8 mouse cellular contexts compared by ENCODE assay signal in the genomic region with DNA sequence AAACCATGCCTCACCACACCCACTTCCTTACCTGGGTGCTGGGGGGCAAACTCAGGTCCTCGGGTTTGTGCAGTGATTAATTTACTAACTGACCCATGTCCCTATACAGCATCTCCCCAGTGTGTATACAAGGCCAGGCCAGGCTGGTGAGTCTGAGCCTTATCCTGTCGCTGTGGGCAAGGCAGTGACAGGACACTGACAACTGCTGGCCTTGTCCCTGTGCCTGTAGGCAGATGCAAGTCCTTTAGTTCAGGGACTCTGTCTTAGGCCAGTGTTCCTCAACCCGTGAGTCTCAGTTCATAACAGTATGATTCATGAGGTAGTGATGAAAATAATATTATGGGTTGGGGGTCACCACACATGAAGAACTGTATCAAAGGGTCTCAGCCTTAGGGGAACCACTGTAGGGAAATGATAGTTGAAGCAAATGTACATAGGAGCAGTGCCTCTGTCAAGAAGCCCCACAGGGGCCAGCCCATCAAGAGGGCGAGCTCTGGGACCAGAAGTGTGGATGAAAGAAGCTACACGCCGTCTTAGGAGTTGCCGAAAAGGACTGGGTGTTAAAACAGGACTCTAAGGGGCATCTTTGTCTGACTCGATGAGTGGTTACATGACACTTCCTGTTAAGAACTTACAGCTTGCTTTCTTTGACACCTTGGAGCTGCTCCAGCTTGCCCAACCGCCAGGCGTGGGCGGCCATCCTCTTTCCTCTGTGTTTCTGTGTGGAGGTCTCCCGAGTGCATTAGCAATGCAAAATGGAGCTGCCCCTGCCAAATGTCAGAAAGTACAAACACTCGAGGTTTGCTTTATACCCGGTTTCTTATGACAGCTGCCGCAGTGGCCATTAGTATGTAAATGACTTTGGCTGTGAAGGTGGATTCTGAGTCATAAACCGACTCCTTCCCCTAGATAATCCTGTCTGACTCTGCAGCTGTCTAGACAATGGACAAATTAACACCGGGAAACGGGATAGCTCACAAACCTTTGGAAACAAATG.
DNase-seq lines count a peak whose midpoint lies in the region; ATAC-seq and TF ChIP-seq lines count a peak whose summit lies in the region.

No protein-coding gene starts in this region.

- DNase-seq in ES-CJ7 (ENCODE audit: low read depth, low spot score) (peak; percentile 75), liver (no peak)
- no peak for DNase-seq in forebrain, embryonic 10.5 days (ENCODE audit: extremely low spot score, low spot score)
- peak; percentile 78 for DNase-seq in hindbrain, postnatal 0 days (ENCODE audit: low spot score)
- DNase-seq in lung, postnatal 14 days: peak; percentile 49
- DNase-seq in right cerebral cortex, postnatal 4 days: peak; percentile 54

- TF ChIP-seq CTCF in C2C12 (IDR thresholded peaks at IDR 0.05; ENCODE audit: control insufficient read depth, insufficient read depth, insufficient read length): no peak
- TF ChIP-seq CTCF in hindbrain, postnatal 0 days (IDR thresholded peaks at IDR 0.05; ENCODE audit: low read depth): no peak

- H3ac ChIP-seq in C2C12 (ENCODE audit: control insufficient read depth, insufficient read length, low read depth): peak overlapping the region; percentile 0

- H3K79me3 ChIP-seq in C2C12 (ENCODE audit: low read depth): no peaks in the 10 kb centered on the region

- H3K4me2 ChIP-seq in hindbrain, postnatal 0 days (ENCODE audit: low read depth, low read length): no peak overlapping the region
- no peak overlapping the region for H3K4me2 ChIP-seq in liver, embryonic 12.5 days

- peak overlapping the region; percentile 68 for H3K27ac ChIP-seq in forebrain, embryonic 10.5 days
- peak overlapping the region; percentile 79 for H3K27ac ChIP-seq in hindbrain, postnatal 0 days
- H3K27ac ChIP-seq in liver, embryonic 12.5 days: no peak overlapping the region

- H3K4me3 ChIP-seq in C2C12 (ENCODE audit: insufficient read depth, poor library complexity, severe bottlenecking): no peak overlapping the region
- no peak overlapping the region for H3K4me3 ChIP-seq in forebrain, embryonic 10.5 days
- no peak overlapping the region for H3K4me3 ChIP-seq in hindbrain, postnatal 0 days (ENCODE audit: low read length)
- H3K4me3 ChIP-seq in liver, embryonic 12.5 days: no peak overlapping the region

- 62% methylated on average over 18 of the region's 18 CpGs for WGBS in forebrain, embryonic 10.5 days
- WGBS in hindbrain, postnatal 0 days: 19% methylated on average over 18 of the region's 18 CpGs
- 47% methylated on average over 18 of the region's 18 CpGs for WGBS in liver, embryonic 12.5 days (ENCODE audit: insufficient replicate concordance)

- no peaks in the 10 kb centered on the region for H3K27me3 ChIP-seq in C2C12 (ENCODE audit: control insufficient read depth, insufficient read depth, insufficient read length)
- no peaks in the 10 kb centered on the region for H3K27me3 ChIP-seq in forebrain, embryonic 10.5 days (ENCODE audit: poor library complexity, severe bottlenecking)
- no peaks in the 10 kb centered on the region for H3K27me3 ChIP-seq in hindbrain, postnatal 0 days (ENCODE audit: insufficient read depth, low read length)
- H3K27me3 ChIP-seq in liver, embryonic 12.5 days (replicated peaks): no peaks in the 10 kb centered on the region

- no peaks in the 10 kb centered on the region for H3K36me3 ChIP-seq in C2C12 (ENCODE audit: control insufficient read depth, insufficient read depth)
- H3K36me3 ChIP-seq in forebrain, embryonic 10.5 days (replicated peaks): no peaks in the 10 kb centered on the region
- H3K36me3 ChIP-seq in hindbrain, postnatal 0 days (ENCODE audit: insufficient read depth, low read length): no peaks in the 10 kb centered on the region
- no peaks in the 10 kb centered on the region for H3K36me3 ChIP-seq in liver, embryonic 12.5 days

- H3K9me3 ChIP-seq in forebrain, embryonic 10.5 days: peaks cover 4% of the 10 kb centered on the region; the same call in 1 of the 2 replicates
- no peaks in the 10 kb centered on the region for H3K9me3 ChIP-seq in hindbrain, postnatal 0 days (ENCODE audit: low read length)
- H3K9me3 ChIP-seq in liver, embryonic 12.5 days (replicated peaks): no peaks in the 10 kb centered on the region

- no peak overlapping the region for H3K9ac ChIP-seq in hindbrain, postnatal 0 days (replicated peaks; ENCODE audit: low read length)
- no peak overlapping the region for H3K9ac ChIP-seq in liver, embryonic 12.5 days

- H3K79me2 ChIP-seq in C2C12 (ENCODE audit: control insufficient read depth, insufficient read depth): no peaks in the 10 kb centered on the region

- peaks cover 23% of the 10 kb centered on the region for H3K4me1 ChIP-seq in forebrain, embryonic 10.5 days
- H3K4me1 ChIP-seq in hindbrain, postnatal 0 days (ENCODE audit: insufficient read depth, low read length): no peaks in the 10 kb centered on the region
- 0 out of 2 replicates have a peak, but pooled peaks cover 7% of the 10 kb centered on the region for H3K4me1 ChIP-seq in liver, embryonic 12.5 days

- peak; percentile 59 for ATAC-seq in hindbrain, postnatal 0 days
- no peak for ATAC-seq in liver, embryonic 12.5 days

TF ChIP-seq in C2C12, 6 proteins besides CTCF, POLR2A, EP300 and RAD21:
- TF ChIP-seq USF1 (IDR thresholded peaks at IDR 0.05; ENCODE audit: low read depth) (no peak), MYOD1 (IDR thresholded peaks at IDR 0.05; ENCODE audit: control insufficient read depth, insufficient read length, low read depth) (peak; percentile 67)

Comparison
In these comparisons a context has a peak if more than half of its experiments do, and no peak if none do; other contexts are left out.
1. DNase-seq: peak in ES-CJ7 (single experiment), hindbrain, postnatal 0 days (single experiment), lung, postnatal 14 days (single experiment) and right cerebral cortex, postnatal 4 days (single experiment); none in forebrain, embryonic 10.5 days (single experiment) and liver (single experiment).